In the genomic region with DNA sequence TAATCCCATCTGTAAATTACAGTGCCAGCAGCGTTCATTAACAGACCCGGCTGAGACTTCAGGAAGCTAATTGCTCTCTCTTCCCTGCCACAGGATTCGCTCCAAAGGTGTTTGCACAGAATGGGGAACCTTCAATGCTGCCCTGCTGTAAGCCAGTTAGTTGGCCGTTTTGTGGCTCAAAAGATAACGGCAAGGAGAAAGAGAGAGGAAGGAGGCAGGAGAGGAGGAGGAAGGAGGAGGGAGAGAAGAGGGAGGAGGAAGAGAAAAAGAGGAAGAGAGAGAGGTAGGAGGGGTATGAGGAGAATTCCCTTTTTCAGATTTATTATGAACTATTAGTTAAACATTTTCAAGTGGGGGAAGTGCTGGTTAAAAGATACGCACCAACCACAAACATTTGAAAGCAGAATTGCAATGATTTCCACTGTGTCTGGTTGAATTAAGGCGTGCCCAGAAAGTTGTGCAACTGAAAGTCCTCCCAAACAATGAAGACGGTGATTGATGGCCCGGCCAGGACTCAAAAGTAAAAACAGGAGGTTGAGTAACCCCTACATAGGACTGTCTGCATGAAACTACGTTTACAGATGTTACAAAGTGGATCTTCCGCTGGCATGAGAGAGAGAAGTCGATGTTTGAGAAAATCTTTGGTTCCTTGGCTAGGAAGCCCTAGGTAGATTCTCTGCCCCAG, we compare ENCODE assay signal across 12 mouse cellular contexts.
DNase-seq lines count a peak whose midpoint lies in the region; ATAC-seq and TF ChIP-seq lines count a peak whose summit lies in the region.
"Had no signal": no experiment of that assay in that cellular context is flagged by ENCODE, and none has a peak within 500 bp of the region (broad histone marks: within the 10 kb centered on the region; RNA-seq: fewer than 3 reads in every experiment).

No protein-coding gene starts in this region.

- intact Hi-C loops in left cerebral cortex, adult 2 months (cut with DNase I): no loop called here

- H3K4me1 ChIP-seq in bone marrow macrophage, adult 2 months (ENCODE audit: control insufficient read depth, insufficient read depth, low read length): peaks cover 9% of the 10 kb centered on the region
- peaks cover 33% of the 10 kb centered on the region for H3K4me1 ChIP-seq in liver, embryonic 12.5 days

- TF ChIP-seq CTCF in bone marrow macrophage, adult 2 months (IDR thresholded peaks at IDR 0.05; ENCODE audit: low read depth, low read length): no peak
- TF ChIP-seq CTCF in left cerebral cortex, adult 2 months (IDR thresholded peaks at IDR 0.05): no peak

- peaks cover 5% of the 10 kb centered on the region; the same call in 1 of the 2 replicates for H3K27me3 ChIP-seq in liver, embryonic 12.5 days (replicated peaks)

- H3K9me3 ChIP-seq in liver, embryonic 12.5 days (replicated peaks): no peaks in the 10 kb centered on the region

- H3K9ac ChIP-seq in liver, embryonic 12.5 days: no peak overlapping the region

- 5% methylated on average over 12 of the region's 12 CpGs for WGBS in liver, embryonic 12.5 days (ENCODE audit: insufficient replicate concordance)

- no peak for ATAC-seq in liver, embryonic 12.5 days
- ATAC-seq: forebrain, embryonic 16.5 days; hindbrain, postnatal 0 days had no signal

- peak; percentile 29 for DNase-seq in embryo, embryonic 10.5 days (ENCODE audit: low spot score)
- no peak for DNase-seq in embryo, embryonic 11 days
- DNase-seq in monocyte, adult 2 months (ENCODE audit: low read depth in 1 of 2, low spot score in 2 of 2): peak; percentile 31 to 58
- DNase-seq in gastrocnemius, adult 18-20 months (ENCODE audit: low spot score): no peak
- DNase-seq in ovary, postnatal 10 days (ENCODE audit: low spot score): no peak
- DNase-seq in left cerebral cortex, adult 2 months (ENCODE audit: extremely low spot score in 1 of 2, low spot score in 2 of 2): no peak
- DNase-seq: cerebellum, postnatal 25 days; left cerebral cortex, postnatal 4 days had no signal

- peak overlapping the region; percentile 27 for H3K4me2 ChIP-seq in liver, embryonic 12.5 days

- H3K27ac ChIP-seq in bone marrow macrophage, adult 2 months (ENCODE audit: insufficient read depth, low read depth, low read length): peak overlapping the region; percentile 45
- H3K27ac ChIP-seq in liver, embryonic 12.5 days: no peak overlapping the region
- H3K27ac ChIP-seq in left cerebral cortex, adult 2 months: no peak overlapping the region
- H3K27ac ChIP-seq: hindbrain, postnatal 0 days had no signal

- TF ChIP-seq POLR2A in bone marrow macrophage, adult 2 months (IDR thresholded peaks at IDR 0.05; ENCODE audit: borderline replicate concordance, low read depth, low read length): no peak

- H3K4me3 ChIP-seq in bone marrow macrophage, adult 2 months (ENCODE audit: insufficient read depth, low read length): peak overlapping the region; percentile 28; the same call in 1 of the 2 replicates
- H3K4me3 ChIP-seq in liver, embryonic 12.5 days: no peak overlapping the region
- H3K4me3 ChIP-seq in left cerebral cortex, adult 2 months: no peak overlapping the region

- H3K36me3 ChIP-seq in liver, embryonic 12.5 days: no peaks in the 10 kb centered on the region

Comparison
In these comparisons a context has a peak if more than half of its experiments do, and no peak if none do; other contexts are left out.
1. DNase-seq: peak in embryo, embryonic 10.5 days (single experiment) and monocyte, adult 2 months (2 of 2); none in embryo, embryonic 11 days (single experiment), gastrocnemius, adult 18-20 months (single experiment), ovary, postnatal 10 days (single experiment) and left cerebral cortex, adult 2 months (0 of 2).